Mouse (Mus musculus) B cell, adult 2 months (primary cell): Measurements from ENCODE around the gene Ephb1.

Experiments
- DNase-seq, 2 experiments: peaks; one replicate each; pipeline ENCODE4 v3.0.0; 2022

The Ephb1 gene

DNA sequence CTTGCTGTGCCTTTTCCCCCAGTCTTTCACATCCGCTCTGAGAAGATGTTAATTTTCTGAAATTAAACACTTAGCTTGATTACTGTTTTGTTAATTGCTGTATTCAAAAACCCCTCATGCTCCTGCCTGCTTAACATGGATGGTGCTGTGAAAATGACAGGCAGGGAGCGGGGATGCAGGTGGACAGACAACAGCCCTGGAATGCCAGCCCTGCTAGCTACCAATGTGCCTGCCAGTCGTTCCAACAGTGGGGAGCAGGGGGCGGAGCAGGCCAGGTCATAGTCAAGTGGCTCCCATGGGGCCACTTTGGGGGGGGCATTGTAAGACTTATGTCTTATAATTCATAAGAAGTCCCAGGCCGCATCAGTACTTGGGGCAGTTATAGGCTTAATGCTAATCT lies 321.3 kb downstream of the Ephb1 start:
- no peak for DNase-seq

- no peak for DNase-seq
Observed at GRCm38 (mm10) chr9:102032376-102032775, 322.1 kb downstream of the Ephb1 start.

DNA sequence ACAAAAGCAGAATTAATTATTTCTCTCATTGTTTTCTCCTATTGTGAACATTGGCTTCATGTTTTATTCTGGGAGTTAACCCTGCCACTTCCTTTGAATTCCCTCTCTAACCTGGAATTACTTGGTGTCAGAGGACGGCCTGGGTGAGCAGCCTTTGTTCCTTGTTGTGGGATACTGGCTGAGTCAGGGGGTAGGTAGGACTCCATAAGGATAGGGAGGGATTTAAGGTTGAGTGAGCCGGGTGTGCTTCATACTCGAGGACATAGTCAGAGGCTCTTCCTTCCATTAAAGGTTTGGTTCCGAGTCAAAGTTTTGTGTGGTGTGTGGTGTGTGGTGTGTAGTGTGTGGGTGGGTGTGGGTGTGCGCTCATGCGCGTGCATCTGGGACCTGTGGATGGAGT lies 324.8 kb downstream of the Ephb1 start:
- DNase-seq: no peak

- DNase-seq: no peak
Observed at GRCm38 (mm10) chr9:102026136-102026535, 328.4 kb downstream of the Ephb1 start.

GRCm38 (mm10) chr9:102025141-102025540 lies 329.4 kb downstream of the Ephb1 start:
- no peak for DNase-seq

DNA sequence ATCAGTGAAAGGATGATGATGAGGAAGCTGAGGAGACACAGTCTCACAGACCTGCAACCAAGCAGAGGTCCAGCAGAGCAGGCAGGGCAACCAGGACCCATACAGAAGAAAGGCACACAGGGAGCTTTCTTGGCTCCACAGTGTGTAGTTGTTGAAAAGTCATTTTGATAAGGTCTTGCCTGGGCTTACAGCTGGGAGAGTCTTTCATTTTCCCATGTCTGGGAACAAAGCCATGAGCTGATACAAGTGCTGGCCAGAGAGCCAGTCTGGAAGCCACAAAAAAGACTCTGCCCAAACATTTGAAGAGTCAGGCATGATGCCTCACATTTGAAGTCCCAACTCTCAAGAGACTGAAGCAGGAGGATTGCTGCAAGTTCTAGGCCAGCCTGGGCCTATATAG lies 339.0 kb downstream of the Ephb1 start:
- no peak for DNase-seq

DNA sequence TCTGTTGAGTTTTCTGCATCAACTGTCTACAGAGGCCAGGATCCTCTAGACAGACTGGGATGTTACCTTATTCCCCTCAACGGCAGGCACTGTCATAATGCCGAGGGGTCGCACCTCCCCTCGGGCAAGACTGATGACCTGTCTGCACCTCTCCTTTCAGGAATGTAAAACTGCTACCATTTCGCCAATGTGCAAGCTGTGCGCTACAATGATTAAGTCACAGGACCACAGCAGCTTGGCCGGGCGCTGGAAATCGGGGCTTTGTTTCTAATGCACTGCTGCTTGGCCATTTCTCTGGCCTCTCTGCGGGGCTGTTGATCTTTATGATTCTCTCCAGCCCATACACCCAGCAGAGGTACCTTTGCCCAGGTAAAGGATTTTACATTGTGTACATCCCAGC lies 346.8 kb downstream of the Ephb1 start:
- no peak for DNase-seq

- DNase-seq: no peak
Observed at GRCm38 (mm10) chr9:102006539-102006938, 348.0 kb downstream of the Ephb1 start.

- no peak for DNase-seq
Observed at GRCm38 (mm10) chr9:102002920-102003319, 351.6 kb downstream of the Ephb1 start.

DNA sequence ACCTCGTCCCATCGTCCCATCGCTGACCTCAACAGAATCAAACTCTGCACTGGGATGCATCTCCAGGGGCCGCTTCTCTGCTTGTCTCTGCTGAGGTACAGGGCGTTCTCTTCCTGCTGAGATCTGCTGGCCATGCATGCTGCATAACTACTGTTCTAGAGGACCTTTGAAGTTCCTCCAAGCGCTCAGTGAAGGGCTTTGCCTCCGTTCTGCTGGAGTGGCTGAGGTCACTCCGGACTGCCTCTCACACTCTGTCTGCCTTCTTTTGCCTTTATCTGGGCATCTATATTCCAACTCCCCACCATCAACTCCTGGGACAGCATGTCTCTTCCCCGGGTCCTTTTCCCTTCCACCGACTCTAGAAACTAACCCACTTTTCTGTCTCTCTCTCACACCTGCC lies 352.3 kb downstream of the Ephb1 start:
- no peak for DNase-seq

DNA sequence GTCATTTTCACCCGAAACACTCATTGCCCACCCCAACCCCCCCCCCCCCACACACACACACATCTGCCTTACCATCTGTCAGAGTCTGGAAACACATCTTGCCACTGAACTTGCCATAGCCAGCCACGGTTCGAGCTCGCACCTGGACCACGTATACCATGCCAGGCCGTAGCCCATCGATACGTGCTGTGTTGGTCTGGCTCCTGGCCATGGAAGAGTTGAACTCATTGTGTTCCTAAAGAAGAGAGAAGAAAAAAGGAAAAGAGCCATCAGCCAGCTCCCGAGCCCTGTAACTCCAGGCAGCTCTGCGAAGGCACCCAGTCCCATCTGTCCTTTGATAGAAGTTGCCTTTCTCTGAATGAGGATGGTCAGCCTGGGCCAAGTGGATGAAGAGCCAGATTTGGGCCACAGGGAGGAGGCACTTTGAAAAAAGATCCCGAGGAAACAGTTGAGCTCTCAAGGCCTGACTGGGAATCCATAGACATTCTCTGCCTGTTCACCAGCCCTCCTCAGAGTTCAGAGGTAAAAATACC lies 352.8 kb downstream of the Ephb1 start:
- no peak for DNase-seq

DNA sequence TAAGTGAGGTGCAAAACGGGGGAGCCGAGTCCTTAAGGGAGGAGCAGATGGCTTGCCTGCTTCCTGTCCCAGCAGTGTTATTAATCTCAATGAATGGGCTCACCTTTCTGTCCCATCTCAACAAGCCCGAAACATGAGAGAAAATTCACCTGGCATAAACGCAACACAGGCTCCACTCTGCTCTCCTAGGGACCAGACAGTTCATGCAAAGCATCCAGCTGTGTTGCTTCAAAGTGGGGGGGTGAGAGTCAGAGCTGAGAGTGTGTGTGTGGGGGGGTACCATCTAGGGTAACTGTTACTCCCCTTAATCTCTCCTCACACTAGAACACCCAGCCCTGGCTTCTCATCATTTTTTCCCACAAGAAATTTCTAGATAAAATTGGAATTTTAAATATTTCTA lies 354.8 kb downstream of the Ephb1 start:
- no peak for DNase-seq

- DNase-seq: no peak
Observed at GRCm38 (mm10) chr9:101996771-101997500, 357.6 kb downstream of the Ephb1 start.

GRCm38 (mm10) chr9:101996183-101996582 lies 358.3 kb downstream of the Ephb1 start:
- DNase-seq: no peak

GRCm38 (mm10) chr9:101995423-101996156 lies 358.9 kb downstream of the Ephb1 start:
- DNase-seq: no peak

DNA sequence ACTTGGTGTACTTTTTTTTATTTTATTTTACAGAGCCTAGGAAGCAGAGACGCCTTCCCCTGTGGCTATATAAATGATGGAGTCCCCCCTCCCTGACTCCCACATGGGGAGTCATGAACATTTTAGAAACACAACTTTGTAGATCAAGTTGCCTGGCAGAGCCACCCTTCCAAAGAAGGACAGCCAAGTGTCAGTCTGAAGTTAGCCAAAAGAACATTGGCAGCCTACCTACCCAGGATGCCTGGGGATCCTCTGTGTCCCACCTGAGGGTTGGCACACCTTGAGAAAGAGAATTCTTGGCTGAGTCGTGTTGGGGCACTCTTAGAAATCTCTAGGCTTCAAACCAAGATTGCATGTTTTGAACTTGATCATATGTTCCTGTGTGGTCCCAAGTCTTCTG lies 360.4 kb downstream of the Ephb1 start:
- DNase-seq: no peak

DNA sequence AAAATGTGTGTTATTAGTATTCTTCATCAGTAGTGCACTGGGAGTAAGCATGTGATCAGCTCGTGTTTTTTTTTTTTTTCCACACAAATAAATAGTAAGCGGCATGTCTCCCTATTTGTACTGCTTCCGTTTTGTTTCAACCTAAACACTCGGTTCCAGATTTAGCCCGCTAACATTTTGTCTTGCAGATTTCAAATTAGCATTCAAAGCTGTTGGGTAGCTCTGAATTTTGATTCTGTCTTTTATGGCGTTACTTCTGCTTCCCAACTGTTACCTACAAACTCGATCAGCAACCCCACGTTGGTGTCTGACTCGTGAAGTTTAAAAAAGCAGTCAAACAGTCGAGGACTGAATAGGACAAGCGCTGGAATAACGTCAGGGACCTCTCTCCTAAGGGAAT lies 363.7 kb downstream of the Ephb1 start:
- DNase-seq: no peak

DNA sequence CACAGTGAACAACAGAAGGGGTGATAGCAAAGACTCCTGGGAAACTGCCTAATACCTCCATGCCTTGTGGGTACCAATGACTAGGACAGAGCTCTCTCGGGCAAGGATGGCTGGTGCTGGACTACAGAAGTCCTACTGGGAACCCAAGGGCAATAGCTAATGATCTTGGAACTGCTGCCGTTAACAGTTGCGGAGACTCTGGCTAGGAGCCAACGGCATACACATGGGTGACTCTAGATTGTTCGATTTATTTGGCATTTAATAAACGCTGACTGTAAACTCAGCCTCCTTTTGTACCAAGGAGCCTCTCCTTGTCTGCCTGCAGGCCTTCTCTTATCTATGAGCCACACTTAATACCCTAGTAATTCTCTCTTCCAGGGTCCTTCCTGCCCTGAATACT lies 364.5 kb downstream of the Ephb1 start:
- DNase-seq: no peak

DNA sequence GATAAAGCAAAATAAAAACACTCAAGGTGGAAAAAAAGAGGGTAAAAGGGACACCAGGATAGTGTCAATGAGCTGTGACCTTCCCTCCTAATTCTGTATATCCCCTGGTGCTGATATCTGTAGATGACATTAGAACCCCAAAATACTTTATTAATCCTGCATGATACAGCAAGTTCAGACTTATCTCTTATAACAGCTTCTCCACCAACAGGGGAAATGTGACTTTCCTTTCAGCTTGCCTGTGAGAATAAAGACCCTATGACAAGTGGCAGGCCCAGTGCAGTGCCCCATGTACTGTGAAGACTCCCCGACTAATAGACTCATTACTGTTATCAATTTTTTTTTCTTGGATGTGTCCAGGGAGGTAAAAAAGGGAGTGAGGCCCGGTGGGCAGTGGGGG lies 367.6 kb downstream of the Ephb1 start:
- no peak for DNase-seq

- DNase-seq: no peak
Observed at GRCm38 (mm10) chr9:101982378-101982777, 372.1 kb downstream of the Ephb1 start.

DNA sequence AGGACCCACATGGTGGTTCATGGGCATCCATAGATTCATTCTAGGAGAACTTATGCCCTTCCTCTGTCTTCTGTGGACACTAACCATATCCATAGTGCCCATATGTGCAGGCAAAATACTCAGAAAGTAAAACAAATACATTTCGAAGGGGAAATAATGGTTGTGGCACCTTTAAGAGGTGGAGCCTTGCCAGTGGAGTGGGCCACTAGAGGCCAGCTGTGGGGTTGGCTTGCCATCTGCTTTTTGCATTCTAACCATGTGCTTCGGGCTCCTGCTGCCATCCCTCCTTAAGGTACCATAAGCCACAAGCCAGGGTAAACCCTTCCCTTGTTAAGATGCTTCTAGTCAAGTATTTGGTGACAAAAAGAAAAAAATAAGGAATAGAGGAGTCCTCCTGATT lies 373.3 kb downstream of the Ephb1 start:
- no peak for DNase-seq

- DNase-seq: no peak
Observed at GRCm38 (mm10) chr9:101976884-101977465, 377.5 kb downstream of the Ephb1 start.

DNA sequence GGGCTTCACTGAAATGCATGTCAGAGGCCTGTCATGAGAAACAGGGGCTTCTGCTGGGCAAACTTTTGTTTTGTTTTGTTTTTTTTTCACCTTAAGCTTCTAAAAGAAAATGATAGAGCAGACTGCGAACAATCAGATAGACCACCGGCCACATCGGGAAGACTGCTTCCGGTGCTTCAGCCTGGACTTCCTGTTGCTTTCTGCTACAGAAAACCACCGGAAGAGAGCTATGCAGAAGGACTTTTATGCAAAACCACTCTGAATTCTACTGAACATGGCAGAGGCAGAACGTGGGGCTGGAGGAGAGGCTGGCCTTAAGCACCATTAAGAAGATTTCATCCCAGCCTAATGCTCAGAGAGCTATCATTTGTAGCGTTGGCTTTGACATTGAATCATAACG lies 382.2 kb downstream of the Ephb1 start:
- DNase-seq: no peak

DNA sequence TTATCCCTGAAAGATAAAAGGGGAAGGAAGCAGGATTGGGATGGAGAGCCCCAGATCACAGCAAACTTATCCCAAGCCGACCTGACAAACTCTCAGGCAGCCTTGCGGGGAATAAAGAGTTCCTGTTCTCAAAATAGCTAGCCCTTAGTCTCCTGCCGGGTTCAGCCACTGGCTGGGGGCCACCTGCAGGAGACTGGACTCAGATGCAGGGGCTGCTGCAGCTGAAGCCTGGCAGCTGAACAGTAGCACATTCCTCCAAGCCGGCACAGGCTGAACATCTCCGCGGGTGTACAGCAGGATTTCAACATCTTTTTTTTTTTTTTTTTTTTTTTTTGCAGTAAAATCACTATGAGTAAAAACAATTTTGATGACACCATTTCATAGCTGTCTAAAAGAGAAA lies 382.7 kb downstream of the Ephb1 start:
- DNase-seq: no peak
